Mouse (Mus musculus) forebrain, embryonic 15.5 days (tissue): ENCODE results near the gene Armc3. TPM values are rescaled to one million over a fixed set of nuclear protein-coding genes. Genes with fewer than 3 reads are reported as not detected.

ENCODE experiments used
- ATAC-seq: fragments of 200-750 bp; cut with Nextera tagmentation; replicated peaks from 2 replicates; pipeline ENCODE4 v1.8.0; 2017; ENCODE audit warnings: mild to moderate bottlenecking, moderate TSS enrichment, moderate library complexity
- H3K27ac ChIP-seq: fragments of 300-500 bp; sonication (generic); replicated peaks from 2 replicates; pipeline ENCODE4 v1.5.1; 2015; ENCODE audit warnings: mild to moderate bottlenecking, inconsistent platforms
- H3K27me3 ChIP-seq: fragments of 300-500 bp; sonication (generic); 2 replicates; pipeline ENCODE4 v1.6.1; 2015; ENCODE audit warnings: inconsistent platforms
- H3K36me3 ChIP-seq: fragments of 300-500 bp; sonication (generic); 2 replicates; pipeline ENCODE4 v1.6.1; 2015; ENCODE audit warnings: mild to moderate bottlenecking, inconsistent platforms
- H3K4me1 ChIP-seq: fragments of 300-500 bp; sonication (generic); 2 replicates; pipeline ENCODE4 v1.6.1; 2015; ENCODE audit warnings: inconsistent platforms
- H3K4me2 ChIP-seq: fragments of 300-500 bp; sonication (generic); replicated peaks from 2 replicates; pipeline ENCODE4 v1.6.1; 2015; ENCODE audit warnings: mild to moderate bottlenecking, inconsistent platforms
- H3K4me3 ChIP-seq: fragments of 300-500 bp; sonication (generic); 2 replicates; pipeline ENCODE4 v1.5.1; 2015; ENCODE audit warnings: mild to moderate bottlenecking, inconsistent platforms
- H3K9ac ChIP-seq: fragments of 300-500 bp; sonication (generic); replicated peaks from 2 replicates; pipeline ENCODE4 v1.6.1; 2015; ENCODE audit warnings: mild to moderate bottlenecking, inconsistent platforms
- H3K9me3 ChIP-seq: fragments of 300-500 bp; sonication (generic); 2 replicates; pipeline ENCODE4 v1.6.1; 2016; ENCODE audit warnings: inconsistent platforms
- WGBS: fragments of 180-500 bp; shearing (Covaris S2); methylation state at CpG from one replicate; pipeline ENCODE4 v1.1.7; 2015; ENCODE audit warnings: mixed read lengths; 5-methylcytosine and 5-hydroxymethylcytosine counted together
- polyA plus RNA-seq: library from polyadenylated mRNA; unstranded; fragments of >200 nt; fragmentation: Nextera tagmentation; extraction: Ambion mirVana; gene quantifications from 2 replicates; pipeline ENCODE4 v1.2.1, GENCODE M21; 2015

Gene Armc3
- 0.95 and 1.4 TPM in 2 replicates for polyA plus RNA-seq

GRCm38 (mm10) chr2:19198452-19199365 lies at the start of gene Armc3:
Gene Armc3, plus strand, starts transcription at chr2:19199302.
- peak within 1 kb of the TSS; percentile 77 for H3K4me2 ChIP-seq
- H3K9me3 ChIP-seq = no peaks in the 10 kb centered on the region

GRCm38 (mm10) chr2:19152687-19153086 lies 46.4 kb upstream of the Armc3 start:
- Histone ChIP-seq H3K4me1 (0 out of 2 replicates have a peak, but pooled peaks cover 5% of the 10 kb centered on the region), H3K4me2 (no peak overlapping the region), H3K9me3 (no peaks in the 10 kb centered on the region), H3K27ac (no peak overlapping the region), H3K27me3 (no peaks in the 10 kb centered on the region), H3K9ac (no peak overlapping the region), H3K36me3 (no peaks in the 10 kb centered on the region), H3K4me3 (no peak overlapping the region)
- ATAC-seq = no peak
- 80% methylated on average over 1 of the region's 1 CpGs for WGBS

More at GRCm38 (mm10) chr2:19198452-19199365, at the start of gene Armc3:
- WGBS = 13% methylated on average over 24 of the region's 24 CpGs
- Histone ChIP-seq H3K4me3 (peak within 1 kb of the TSS; percentile 51), H3K36me3 (no peaks in the 10 kb centered on the region), H3K9ac (peak within 1 kb of the TSS; percentile 56), H3K4me1 (peaks cover 9% of the 10 kb centered on the region), H3K27ac (peak within 1 kb of the TSS; percentile 47), H3K27me3 (no peaks in the 10 kb centered on the region)
- peak; percentile 99 for ATAC-seq

GRCm38 (mm10) chr2:19156176-19156575 lies 42.9 kb upstream of the Armc3 start:
- H3K9ac ChIP-seq = no peak overlapping the region
- ATAC-seq = no peak
- no peak overlapping the region for H3K4me3 ChIP-seq
- H3K9me3 ChIP-seq = no peaks in the 10 kb centered on the region
- H3K4me2 ChIP-seq = no peak overlapping the region
- H3K27ac ChIP-seq = no peak overlapping the region
- H3K36me3 ChIP-seq = no peaks in the 10 kb centered on the region
- H3K27me3 ChIP-seq = no peaks in the 10 kb centered on the region
- WGBS = 73% methylated on average over 4 of the region's 4 CpGs
- H3K4me1 ChIP-seq = no peaks in the 10 kb centered on the region

GRCm38 (mm10) chr2:19159539-19159938 lies 39.6 kb upstream of the Armc3 start:
- ATAC-seq = no peak
- no peak overlapping the region for H3K9ac ChIP-seq
- H3K27me3 ChIP-seq = no peaks in the 10 kb centered on the region
- no peak overlapping the region for H3K27ac ChIP-seq
- no peaks in the 10 kb centered on the region for H3K36me3 ChIP-seq
- H3K4me2 ChIP-seq = no peak overlapping the region
- no peaks in the 10 kb centered on the region for H3K9me3 ChIP-seq
- H3K4me1 ChIP-seq = no peaks in the 10 kb centered on the region
- 54% methylated on average over 5 of the region's 5 CpGs for WGBS
- H3K4me3 ChIP-seq = no peak overlapping the region

- no peaks in the 10 kb centered on the region for H3K4me1 ChIP-seq
- H3K9ac ChIP-seq = no peak overlapping the region
- whole genome bisulfite sequencing = 17% methylated on average over 8 of the region's 8 CpGs
- no peaks in the 10 kb centered on the region for H3K36me3 ChIP-seq
- H3K27me3 ChIP-seq = no peaks in the 10 kb centered on the region
- H3K27ac ChIP-seq = no peak overlapping the region
- no peak for ATAC-seq
- H3K4me2 ChIP-seq = no peak overlapping the region
- H3K4me3 ChIP-seq = no peak overlapping the region
- no peaks in the 10 kb centered on the region for H3K9me3 ChIP-seq
Observed at GRCm38 (mm10) chr2:19160368-19161114, 38.6 kb upstream of the Armc3 start.

GRCm38 (mm10) chr2:19164234-19164633 lies 34.9 kb upstream of the Armc3 start:
- ATAC-seq = 0 out of 2 replicates have a peak, but pooled peaks have one; percentile 55
- H3K9me3 ChIP-seq = no peaks in the 10 kb centered on the region
- no peaks in the 10 kb centered on the region for H3K36me3 ChIP-seq
- H3K4me1 ChIP-seq = no peaks in the 10 kb centered on the region
- H3K9ac ChIP-seq = no peak overlapping the region
- H3K27me3 ChIP-seq = no peaks in the 10 kb centered on the region
- no peak overlapping the region for H3K4me3 ChIP-seq
- no peak overlapping the region for H3K4me2 ChIP-seq
- no peak overlapping the region for H3K27ac ChIP-seq
- WGBS = 43% methylated on average over 1 of the region's 1 CpGs

- H3K4me3 ChIP-seq = no peak overlapping the region
- ATAC-seq = peak; percentile 48; the same call in 1 of the 2 replicates
Observed at GRCm38 (mm10) chr2:19176827-19177236, 22.3 kb upstream of the Armc3 start.

GRCm38 (mm10) chr2:19199366-19199853 lies 308 bp downstream of the Armc3 start:
- Histone ChIP-seq H3K4me1 (peaks cover 9% of the 10 kb centered on the region), H3K4me2 (peak overlapping the region; percentile 77), H3K9me3 (no peaks in the 10 kb centered on the region), H3K27me3 (no peaks in the 10 kb centered on the region), H3K4me3 (peak overlapping the region; percentile 51), H3K27ac (no peak overlapping the region), H3K9ac (peak overlapping the region; percentile 56), H3K36me3 (no peaks in the 10 kb centered on the region)
- no peak for ATAC-seq
- 25% methylated on average over 13 of the region's 13 CpGs for WGBS

More at GRCm38 (mm10) chr2:19176827-19177236, 22.3 kb upstream of the Armc3 start:
- H3K27ac ChIP-seq = no peak overlapping the region
- H3K4me1 ChIP-seq = peaks cover 6% of the 10 kb centered on the region
- H3K27me3 ChIP-seq = no peaks in the 10 kb centered on the region
- WGBS = 15% methylated on average over 1 of the region's 1 CpGs
- H3K36me3 ChIP-seq = no peaks in the 10 kb centered on the region
- no peaks in the 10 kb centered on the region for H3K9me3 ChIP-seq
- no peak overlapping the region for H3K4me2 ChIP-seq
- H3K9ac ChIP-seq = no peak overlapping the region

- Histone ChIP-seq H3K4me3 (no peak overlapping the region), H3K9me3 (no peaks in the 10 kb centered on the region), H3K9ac (no peak overlapping the region), H3K27me3 (no peaks in the 10 kb centered on the region), H3K27ac (no peak overlapping the region), H3K4me1 (peaks cover 9% of the 10 kb centered on the region), H3K4me2 (no peak overlapping the region), H3K36me3 (no peaks in the 10 kb centered on the region)
- WGBS = 68% methylated on average over 1 of the region's 1 CpGs
- no peak for ATAC-seq
Observed at GRCm38 (mm10) chr2:19200112-19200511, 1.0 kb downstream of the Armc3 start.

GRCm38 (mm10) chr2:19201682-19202081 lies 2.6 kb downstream of the Armc3 start:
- ATAC-seq = no peak
- H3K4me1 ChIP-seq = peaks cover 9% of the 10 kb centered on the region
- H3K27me3 ChIP-seq = no peaks in the 10 kb centered on the region
- WGBS = 69% methylated on average over 2 of the region's 2 CpGs
- H3K4me2 ChIP-seq = no peak overlapping the region
- no peak overlapping the region for H3K4me3 ChIP-seq
- no peaks in the 10 kb centered on the region for H3K36me3 ChIP-seq
- no peak overlapping the region for H3K27ac ChIP-seq
- no peak overlapping the region for H3K9ac ChIP-seq
- H3K9me3 ChIP-seq = no peaks in the 10 kb centered on the region

- Histone ChIP-seq H3K36me3 (no peaks in the 10 kb centered on the region), H3K4me2 (no peak overlapping the region), H3K9ac (no peak overlapping the region), H3K4me1 (no peaks in the 10 kb centered on the region), H3K9me3 (no peaks in the 10 kb centered on the region), H3K27ac (no peak overlapping the region), H3K4me3 (no peak overlapping the region), H3K27me3 (no peaks in the 10 kb centered on the region)
- 80% methylated on average over 5 of the region's 5 CpGs for WGBS
- ATAC-seq = no peak
Observed at GRCm38 (mm10) chr2:19234305-19234704, 35.2 kb downstream of the Armc3 start.

- H3K4me1 ChIP-seq = no peaks in the 10 kb centered on the region
- 76% methylated on average over 2 of the region's 2 CpGs for WGBS
- H3K4me3 ChIP-seq = no peak overlapping the region
- H3K9me3 ChIP-seq = no peaks in the 10 kb centered on the region
- no peak overlapping the region for H3K4me2 ChIP-seq
- H3K27me3 ChIP-seq = no peaks in the 10 kb centered on the region
- H3K9ac ChIP-seq = no peak overlapping the region
- ATAC-seq = no peak
- H3K36me3 ChIP-seq = no peaks in the 10 kb centered on the region
- H3K27ac ChIP-seq = no peak overlapping the region
Observed at GRCm38 (mm10) chr2:19235193-19235592, 36.1 kb downstream of the Armc3 start.
